Mouse (Mus musculus): ENCODE measurements around the gene Sap25. TPM values are rescaled to one million over a fixed set of nuclear protein-coding genes. Genes with fewer than 3 reads are reported as not detected.
"Not testable (repeated sequence)": the region's sequence is repeated elsewhere in the genome, so short reads cannot be mapped to it uniquely, and the experiment has no call there.

The Sap25 gene
- polyA plus RNA-seq, 1 experiment: 61.1 TPM

DNA sequence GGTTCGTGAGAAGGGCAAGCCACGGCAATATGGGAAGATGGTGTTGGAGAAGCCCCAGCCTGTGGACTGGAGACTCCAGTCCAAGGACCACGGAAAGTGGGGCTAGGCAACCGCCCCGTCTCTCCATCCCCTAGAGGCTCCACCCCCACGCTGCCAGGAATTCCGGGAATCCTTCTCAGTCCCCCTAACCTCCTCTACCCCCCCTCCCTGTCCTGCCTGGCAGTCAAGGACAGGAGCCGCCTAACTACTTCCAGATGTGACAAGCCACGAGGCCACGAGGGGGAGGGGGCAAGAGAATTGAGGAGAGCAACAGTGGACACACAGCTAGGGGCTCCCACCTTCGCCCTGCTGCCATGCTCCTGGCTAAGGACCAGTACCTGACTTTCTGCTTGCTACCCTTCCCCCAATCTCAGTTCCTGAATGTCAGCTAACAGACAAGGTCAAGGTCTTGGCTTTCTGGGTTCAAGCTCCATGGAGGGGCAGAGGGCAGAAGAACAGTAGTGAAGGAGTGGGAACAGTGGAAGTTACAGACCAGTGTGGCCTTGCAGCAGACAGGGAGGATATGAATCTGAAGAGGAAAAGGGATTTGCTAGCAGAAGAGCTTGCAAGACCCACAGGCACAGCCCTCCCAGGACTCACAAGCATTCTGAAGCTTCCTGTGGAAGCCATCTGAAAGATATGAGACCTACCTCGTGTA is 30.4 kb upstream of the Sap25 start:
- no peaks in the 10 kb centered on the region for H3K36me3 ChIP-seq (ENCODE audit: control insufficient read depth, insufficient read depth, low read length)
- H3K27ac ChIP-seq (ENCODE audit: insufficient read depth, low read depth, low read length): peak overlapping the region; percentile 89
- peaks cover 14% of the 10 kb centered on the region for H3K4me1 ChIP-seq (ENCODE audit: control insufficient read depth, insufficient read depth, low read length)
- H3K4me3 ChIP-seq (ENCODE audit: insufficient read depth, low read depth, low read length): peak overlapping the region; percentile 49
- 9% methylated on average over 12 of the region's 12 CpGs for WGBS
- TF ChIP-seq POLR2A (IDR thresholded peaks at IDR 0.05; ENCODE audit: low read depth, low read length): no peak
- TF ChIP-seq CTCF (conservative IDR thresholded peaks at IDR 0.05; ENCODE audit: insufficient read depth, insufficient read length, low read depth, low read length): no peak
- DNase-seq: peak; percentile 87
- H3K27me3 ChIP-seq (replicated peaks; ENCODE audit: control insufficient read depth, insufficient read depth, low read length): no peaks in the 10 kb centered on the region

DNA sequence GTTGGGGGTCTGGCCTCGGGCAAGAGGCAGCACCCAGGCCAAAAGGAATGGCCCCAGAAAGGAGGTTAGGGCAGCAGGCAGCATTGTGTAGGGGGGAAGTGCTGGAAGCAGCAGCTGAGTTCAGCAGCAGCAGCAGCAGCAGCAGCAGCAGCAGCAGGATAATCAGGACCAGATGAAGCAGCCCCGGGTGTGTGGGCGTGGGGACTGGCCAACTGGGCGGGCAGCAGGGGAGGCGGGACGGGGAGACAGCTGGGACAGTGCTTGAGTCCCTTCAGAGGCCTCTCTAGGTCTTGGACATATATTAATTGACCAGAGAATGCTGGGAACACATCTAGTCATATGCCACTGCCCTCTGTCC is 29.9 kb upstream of the Sap25 start:
- no peaks in the 10 kb centered on the region for H3K27me3 ChIP-seq (replicated peaks; ENCODE audit: control insufficient read depth, insufficient read depth, low read length)
- no peak for TF ChIP-seq POLR2A (IDR thresholded peaks at IDR 0.05; ENCODE audit: low read depth, low read length)
- no peak for TF ChIP-seq CTCF (conservative IDR thresholded peaks at IDR 0.05; ENCODE audit: insufficient read depth, insufficient read length, low read depth, low read length)
- H3K27ac ChIP-seq (ENCODE audit: insufficient read depth, low read depth, low read length): peak overlapping the region; percentile 89
- H3K4me1 ChIP-seq (ENCODE audit: control insufficient read depth, insufficient read depth, low read length): peaks cover 14% of the 10 kb centered on the region
- peak overlapping the region; percentile 49 for H3K4me3 ChIP-seq (ENCODE audit: insufficient read depth, low read depth, low read length)
- WGBS: 19% methylated on average over 6 of the region's 6 CpGs
- no peaks in the 10 kb centered on the region for H3K36me3 ChIP-seq (ENCODE audit: control insufficient read depth, insufficient read depth, low read length)
- DNase-seq: peak; percentile 54

DNA sequence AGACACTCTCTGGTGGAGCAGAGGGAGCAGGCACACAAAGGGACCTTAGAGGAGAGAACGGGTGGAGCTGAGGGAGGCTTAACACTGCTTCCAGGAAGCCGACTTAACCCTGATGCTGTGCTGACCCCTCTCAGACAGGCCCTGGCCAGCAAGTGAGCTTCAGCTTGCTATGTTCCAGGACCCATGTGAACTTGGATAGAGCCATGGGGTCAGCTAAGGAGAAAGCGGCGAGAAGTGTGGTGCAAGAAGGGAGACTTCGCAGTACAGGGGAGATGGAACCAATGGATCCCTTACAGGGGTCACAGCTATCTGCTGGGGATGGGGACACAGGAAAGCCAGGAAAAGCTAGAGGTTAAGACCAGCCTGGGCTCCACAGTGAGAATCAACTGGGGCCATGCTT is 28.1 kb upstream of the Sap25 start:
- H3K27ac ChIP-seq (ENCODE audit: insufficient read depth, low read depth, low read length): peak overlapping the region; percentile 43; the same call in 1 of the 2 replicates
- DNase-seq: no peak
- no peaks in the 10 kb centered on the region for H3K36me3 ChIP-seq (ENCODE audit: control insufficient read depth, insufficient read depth, low read length)
- no peaks in the 10 kb centered on the region for H3K27me3 ChIP-seq (replicated peaks; ENCODE audit: control insufficient read depth, insufficient read depth, low read length)
- H3K4me1 ChIP-seq (ENCODE audit: control insufficient read depth, insufficient read depth, low read length): peaks cover 14% of the 10 kb centered on the region
- TF ChIP-seq POLR2A (IDR thresholded peaks at IDR 0.05; ENCODE audit: low read depth, low read length) (no peak), CTCF (conservative IDR thresholded peaks at IDR 0.05; ENCODE audit: insufficient read depth, insufficient read length, low read depth, low read length) (no peak)
- WGBS: 81% methylated on average over 5 of the region's 5 CpGs
- H3K4me3 ChIP-seq (ENCODE audit: insufficient read depth, low read depth, low read length): no peak overlapping the region

DNA sequence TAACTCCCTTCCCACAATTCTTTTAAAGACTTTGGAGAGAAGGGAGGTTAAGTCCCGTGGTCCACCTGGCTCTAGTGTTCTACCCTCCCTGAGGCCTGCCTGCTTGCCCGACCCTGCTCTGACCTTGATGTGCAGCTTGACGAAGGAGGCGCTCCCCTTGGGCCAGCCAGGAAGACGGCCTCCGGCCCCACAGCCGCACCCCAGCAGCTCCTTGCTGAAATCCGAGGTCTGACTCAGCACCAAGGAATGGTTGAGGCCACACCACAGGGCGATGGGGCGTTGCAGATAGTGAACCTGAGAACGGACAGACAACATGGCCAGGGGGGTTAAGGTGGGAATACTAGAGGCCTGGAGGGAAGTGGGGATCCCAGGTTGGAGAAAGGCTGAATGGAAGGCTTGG is 27.6 kb upstream of the Sap25 start, which contains the start of gene Pcolce:
TSS of gene Pcolce (minus strand) at position 235 of the 400 bp plus-strand sequence.
- Histone ChIP-seq H3K4me3 (ENCODE audit: insufficient read depth, low read depth, low read length) (no peak within 1 kb of the TSS), H3K27ac (ENCODE audit: insufficient read depth, low read depth, low read length) (peak within 1 kb of the TSS; percentile 43; the same call in 1 of the 2 replicates), H3K36me3 (ENCODE audit: control insufficient read depth, insufficient read depth, low read length) (no peaks in the 10 kb centered on the region), H3K4me1 (ENCODE audit: control insufficient read depth, insufficient read depth, low read length) (peaks cover 14% of the 10 kb centered on the region), H3K27me3 (replicated peaks; ENCODE audit: control insufficient read depth, insufficient read depth, low read length) (no peaks in the 10 kb centered on the region)
- DNase-seq: no peak
- WGBS: 40% methylated on average over 11 of the region's 11 CpGs
- no peak for TF ChIP-seq CTCF (conservative IDR thresholded peaks at IDR 0.05; ENCODE audit: insufficient read depth, insufficient read length, low read depth, low read length)
- no peak for TF ChIP-seq POLR2A (IDR thresholded peaks at IDR 0.05; ENCODE audit: low read depth, low read length)

DNA sequence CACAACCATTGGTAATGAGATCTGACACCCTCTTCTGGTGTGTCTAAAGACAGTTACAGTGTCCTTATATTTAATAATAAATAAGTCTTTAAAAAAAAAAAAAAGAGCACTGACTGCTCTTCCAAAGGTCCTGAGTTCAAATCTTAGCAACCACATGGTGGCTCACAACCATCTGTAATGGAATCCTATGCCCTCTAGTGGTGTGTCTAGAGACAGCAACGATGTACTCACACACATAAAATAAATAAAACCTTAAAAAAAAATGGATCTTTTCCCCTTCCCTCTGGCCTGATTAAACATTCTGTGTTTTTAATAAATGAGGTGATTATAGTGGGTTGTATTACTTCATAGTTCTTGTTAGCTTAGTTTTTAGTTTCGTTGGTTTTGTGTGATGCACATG is 26.2 kb upstream of the Sap25 start:
- WGBS: 96% methylated on average over 2 of the region's 2 CpGs
- H3K27me3 ChIP-seq (replicated peaks; ENCODE audit: control insufficient read depth, insufficient read depth, low read length); DNase-seq; H3K4me3 ChIP-seq (ENCODE audit: insufficient read depth, low read depth, low read length); H3K27ac ChIP-seq (ENCODE audit: insufficient read depth, low read depth, low read length); H3K36me3 ChIP-seq (ENCODE audit: control insufficient read depth, insufficient read depth, low read length): not testable (repeated sequence)
- peaks cover 14% of the 10 kb centered on the region for H3K4me1 ChIP-seq (ENCODE audit: control insufficient read depth, insufficient read depth, low read length)

DNA sequence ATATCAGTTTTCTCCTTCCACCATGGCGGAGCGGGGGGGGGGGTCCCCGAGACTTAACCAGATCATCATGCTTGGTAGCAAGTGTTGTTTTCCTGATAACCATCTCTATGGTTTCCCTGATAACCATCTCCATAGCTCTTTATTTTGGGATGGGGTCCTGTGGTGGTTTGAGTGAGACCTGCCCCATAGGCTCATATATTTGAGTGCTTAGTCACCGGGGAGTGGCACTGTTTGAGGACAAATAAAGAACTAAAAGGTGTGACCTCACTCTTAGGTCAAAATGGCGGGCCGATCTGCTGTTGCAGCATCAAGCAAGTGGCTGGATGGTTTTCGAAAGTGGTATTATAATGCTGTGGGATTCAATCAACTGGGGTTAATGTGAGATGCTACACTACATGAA is 25.8 kb upstream of the Sap25 start:
- Histone ChIP-seq H3K27me3 (replicated peaks; ENCODE audit: control insufficient read depth, insufficient read depth, low read length) (no peaks in the 10 kb centered on the region), H3K36me3 (ENCODE audit: control insufficient read depth, insufficient read depth, low read length) (no peaks in the 10 kb centered on the region), H3K27ac (ENCODE audit: insufficient read depth, low read depth, low read length) (no peak overlapping the region), H3K4me1 (ENCODE audit: control insufficient read depth, insufficient read depth, low read length) (peaks cover 14% of the 10 kb centered on the region), H3K4me3 (ENCODE audit: insufficient read depth, low read depth, low read length) (no peak overlapping the region)
- TF ChIP-seq CTCF (conservative IDR thresholded peaks at IDR 0.05; ENCODE audit: insufficient read depth, insufficient read length, low read depth, low read length): no peak
- TF ChIP-seq POLR2A (IDR thresholded peaks at IDR 0.05; ENCODE audit: low read depth, low read length): no peak
- DNase-seq: no peak
- WGBS: 87% methylated on average over 7 of the region's 7 CpGs

DNA sequence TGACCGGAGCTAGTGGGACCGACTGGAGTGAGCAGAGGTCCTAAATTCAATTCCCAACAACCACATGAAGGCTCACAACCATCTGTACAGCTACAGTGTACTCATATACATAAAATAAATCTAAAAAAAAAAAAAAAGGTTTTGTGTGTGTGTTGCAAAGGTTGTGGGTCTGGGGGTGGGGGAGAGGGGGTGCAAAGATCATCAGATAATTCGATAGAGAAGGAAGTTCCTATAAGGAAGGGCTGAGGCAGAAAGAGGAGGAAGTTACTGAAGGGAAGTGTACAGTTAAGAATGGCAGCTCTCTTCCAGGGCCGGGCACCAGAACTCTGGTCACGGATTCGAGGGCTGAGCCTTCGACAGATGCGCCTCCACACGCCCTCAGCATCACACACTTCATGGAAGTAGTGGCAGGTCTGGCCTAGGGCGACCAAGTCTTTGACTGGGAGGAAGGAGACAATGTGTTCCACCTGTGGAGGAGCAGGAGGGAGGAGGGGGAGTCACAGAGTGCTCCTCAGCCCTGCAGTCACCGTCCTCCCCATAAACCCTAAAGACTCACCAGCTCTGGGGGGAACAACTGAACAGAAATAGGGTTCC is 17.1 kb upstream of the Sap25 start:
- TF ChIP-seq CTCF (conservative IDR thresholded peaks at IDR 0.05; ENCODE audit: insufficient read depth, insufficient read length, low read depth, low read length) (no peak), POLR2A (IDR thresholded peaks at IDR 0.05; ENCODE audit: low read depth, low read length) (no peak)
- no peaks in the 10 kb centered on the region for H3K36me3 ChIP-seq (ENCODE audit: control insufficient read depth, insufficient read depth, low read length)
- H3K27me3 ChIP-seq (replicated peaks; ENCODE audit: control insufficient read depth, insufficient read depth, low read length): no peaks in the 10 kb centered on the region
- no peak overlapping the region for H3K27ac ChIP-seq (ENCODE audit: insufficient read depth, low read depth, low read length)
- H3K4me1 ChIP-seq (ENCODE audit: control insufficient read depth, insufficient read depth, low read length): no peaks in the 10 kb centered on the region
- 84% methylated on average over 11 of the region's 11 CpGs for WGBS
- DNase-seq: no peak
- no peak overlapping the region for H3K4me3 ChIP-seq (ENCODE audit: insufficient read depth, low read depth, low read length)

Measured in kidney, adult 2 months (tissue).